Mouse (Mus musculus) CD8-positive naive resting alpha-beta T cell, adult 2 months (primary cell): Measurements from ENCODE around the gene Pfkfb4.
A peak's percentile ranks its signal among the peaks of the same experiment; 100 is the strongest.

Experiments
- DNase-seq, 2 experiments: peaks; one replicate each; pipeline ENCODE4 v3.0.0; 2022; ENCODE audit warnings: low read depth in 2 of 2, low spot score in 2 of 2

Pfkfb4 gene

DNA sequence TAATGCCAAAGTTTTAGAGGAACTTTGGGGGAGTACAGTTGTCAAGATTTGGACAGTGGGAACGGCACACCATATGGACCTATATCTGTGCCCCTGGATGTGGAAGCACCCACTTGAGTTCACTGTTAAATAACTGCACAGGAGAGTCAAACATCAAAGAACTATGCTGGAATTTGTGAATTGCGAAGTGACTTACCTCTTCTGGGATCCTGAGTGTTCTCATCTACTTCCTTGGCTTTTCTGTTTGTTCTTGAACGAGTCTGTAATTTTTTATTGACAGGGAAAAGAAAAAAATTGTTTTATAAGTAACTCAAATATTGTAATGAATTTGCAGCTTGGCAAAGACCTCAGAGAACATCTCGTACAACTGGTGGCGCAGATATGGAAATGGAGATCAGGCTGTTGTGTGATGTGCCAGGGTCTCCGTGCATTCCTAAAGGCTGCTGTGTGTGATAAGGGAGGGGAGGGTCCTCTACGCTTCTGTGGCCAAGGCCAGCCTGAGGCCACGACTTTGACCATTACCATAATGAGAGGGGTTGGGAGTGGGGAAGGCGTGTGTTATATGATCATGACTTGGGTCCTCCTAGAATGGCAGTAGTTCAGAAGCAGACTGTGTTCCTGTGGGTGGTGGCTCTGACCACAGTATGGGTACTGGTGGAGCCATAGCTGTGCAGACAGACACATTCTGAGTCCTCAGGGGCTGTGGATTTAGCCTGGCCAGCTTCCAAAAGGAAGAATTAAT is 1.2 kb downstream of the Pfkfb4 start:
- DNase-seq: no peak

DNA sequence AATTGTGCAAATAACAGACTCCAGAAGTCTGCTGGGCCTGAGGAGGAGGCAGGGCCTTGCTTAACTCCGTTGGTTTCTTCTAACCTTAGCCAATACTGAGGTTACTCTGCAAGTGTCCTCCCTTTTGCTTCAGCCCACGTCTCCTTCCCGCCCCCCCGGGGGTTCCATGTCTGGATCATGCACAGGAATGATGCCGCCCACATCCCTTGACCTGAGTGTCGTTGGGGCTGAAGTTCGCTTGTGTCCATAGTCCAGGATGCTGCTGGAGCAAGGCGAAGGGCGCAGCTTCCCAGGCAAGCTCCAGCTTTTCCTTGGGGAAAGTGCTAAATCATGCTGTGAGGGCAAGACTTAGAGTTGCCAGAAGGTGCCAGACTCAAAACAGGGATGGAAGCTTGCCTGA is 4.8 kb downstream of the Pfkfb4 start:
- DNase-seq: no peak

DNA sequence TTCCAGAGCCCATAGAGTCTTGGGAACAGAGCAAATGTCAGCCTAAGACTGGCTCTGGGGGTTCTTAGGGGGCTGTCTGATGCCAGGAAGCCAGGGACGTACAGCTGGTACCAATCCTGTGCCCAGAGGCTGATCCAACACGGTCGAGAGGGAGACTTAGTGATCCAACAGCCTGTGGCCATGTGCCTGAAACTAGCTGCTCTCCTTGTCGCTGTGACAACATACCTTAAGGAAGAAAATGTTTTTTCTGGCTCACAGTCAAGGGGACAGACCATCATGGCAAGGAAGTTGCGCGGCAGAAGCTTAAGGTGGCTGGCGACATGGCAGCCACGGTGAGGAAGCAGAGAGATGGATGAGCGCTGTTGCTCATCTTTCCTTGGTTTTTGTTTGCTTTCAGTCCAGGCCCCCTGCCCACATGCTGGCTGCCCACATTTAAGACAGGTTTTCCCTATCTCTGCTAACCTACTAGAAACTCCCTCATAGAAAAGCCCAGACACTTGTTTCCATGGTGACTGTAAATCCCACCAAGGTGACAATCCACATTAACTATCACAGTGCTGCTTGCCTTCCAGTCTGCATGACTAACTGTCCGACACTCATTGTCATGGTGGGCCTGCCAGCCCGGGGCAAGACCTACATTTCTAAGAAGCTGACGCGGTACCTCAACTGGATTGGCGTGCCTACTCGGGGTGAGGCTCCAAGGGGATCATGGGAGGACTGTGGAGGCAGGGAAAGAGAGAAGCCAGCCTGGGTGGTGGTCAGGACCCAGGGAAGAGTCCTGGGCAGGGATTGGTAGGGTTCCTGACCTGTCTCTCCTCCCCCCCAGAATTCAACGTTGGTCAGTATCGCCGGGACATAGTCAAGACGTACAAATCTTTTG is 6.9 kb downstream of the Pfkfb4 start:
- no peak for DNase-seq

- no peak for DNase-seq
These were observed 7.6 kb downstream of the Pfkfb4 start for GRCm38 (mm10) chr9:108999167-108999526.

- DNase-seq: peak; percentile 47 to 63
These were observed 9.1 kb downstream of the Pfkfb4 start for GRCm38 (mm10) chr9:109000726-109001125.

- DNase-seq: peak; percentile 58 to 70
These were observed 11.6 kb downstream of the Pfkfb4 start for GRCm38 (mm10) chr9:109003201-109003600.

GRCm38 (mm10) chr9:109007025-109007780 is 15.6 kb downstream of the Pfkfb4 start:
- no peak for DNase-seq

- DNase-seq: no peak
These were observed 16.5 kb downstream of the Pfkfb4 start for GRCm38 (mm10) chr9:109008081-109008480.

GRCm38 (mm10) chr9:109008994-109009635 is 17.5 kb downstream of the Pfkfb4 start:
- no peak for DNase-seq

GRCm38 (mm10) chr9:109009636-109010315 is 18.2 kb downstream of the Pfkfb4 start:
- DNase-seq: no peak

DNA sequence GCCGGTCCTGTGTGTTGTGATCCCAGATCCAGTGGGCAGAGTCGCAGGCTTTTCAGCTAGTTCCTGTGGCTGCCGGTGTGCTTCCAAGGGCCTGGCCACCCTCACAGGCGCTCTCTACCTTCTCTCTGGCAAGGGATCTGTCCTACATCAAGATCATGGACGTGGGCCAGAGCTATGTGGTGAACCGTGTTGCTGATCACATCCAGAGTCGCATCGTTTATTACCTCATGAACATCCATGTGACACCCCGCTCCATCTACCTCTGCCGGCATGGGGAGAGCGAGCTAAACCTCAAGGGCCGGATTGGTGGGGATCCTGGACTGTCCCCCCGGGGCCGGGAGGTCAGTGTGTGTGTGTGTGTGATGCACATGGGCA is 18.7 kb downstream of the Pfkfb4 start:
- no peak for DNase-seq

- no peak for DNase-seq
These were observed 23.8 kb downstream of the Pfkfb4 start for GRCm38 (mm10) chr9:109015397-109015796.

- DNase-seq: no peak
These were observed 25.5 kb downstream of the Pfkfb4 start for GRCm38 (mm10) chr9:109016973-109017604.

DNA sequence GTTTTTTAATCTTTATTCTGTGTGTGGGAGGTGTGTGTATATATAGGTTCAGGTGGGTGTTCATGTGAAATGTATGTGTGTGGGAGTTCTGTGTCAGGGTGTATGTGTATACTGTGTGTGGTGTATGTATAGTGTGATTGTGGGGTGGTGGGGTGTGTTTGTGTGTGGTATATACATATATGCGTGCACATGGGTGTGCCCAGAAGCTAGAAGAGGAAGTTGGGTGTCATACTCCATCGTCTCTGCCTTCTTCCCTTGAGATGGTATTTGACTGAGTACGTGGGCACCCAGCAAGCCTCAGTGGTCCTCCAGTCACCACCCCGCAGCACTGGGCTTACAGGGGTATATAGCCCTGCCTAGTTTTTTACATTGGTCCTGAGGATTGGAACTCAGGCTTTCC is 29.9 kb downstream of the Pfkfb4 start:
- no peak for DNase-seq

GRCm38 (mm10) chr9:109022866-109023685 is 31.5 kb downstream of the Pfkfb4 start:
- DNase-seq: no peak

- DNase-seq: no peak
These were observed 35.9 kb downstream of the Pfkfb4 start for GRCm38 (mm10) chr9:109027521-109027920.

GRCm38 (mm10) chr9:109028421-109028820 is 36.8 kb downstream of the Pfkfb4 start:
- no peak for DNase-seq

- no peak for DNase-seq
These were observed 37.3 kb downstream of the Pfkfb4 start for GRCm38 (mm10) chr9:109028919-109029318.

DNA sequence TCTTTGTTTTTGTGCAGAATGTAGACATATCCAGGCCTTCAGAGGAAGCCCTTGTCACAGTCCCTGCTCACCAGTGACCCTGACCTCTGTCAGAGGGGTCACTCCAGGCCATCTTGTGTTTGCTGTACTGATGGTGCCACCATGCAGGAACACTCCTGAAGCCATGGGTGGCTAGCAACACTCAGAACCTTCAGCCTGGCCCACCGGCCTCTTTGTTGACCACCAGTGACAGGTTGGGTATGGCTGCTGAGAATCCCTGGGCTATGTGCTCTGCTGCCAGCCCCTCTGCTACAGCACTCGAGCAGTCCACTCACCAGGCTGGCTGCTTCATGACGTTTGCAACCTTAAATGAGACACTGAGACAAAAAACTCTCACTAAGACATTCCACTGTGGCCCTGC is 38.7 kb downstream of the Pfkfb4 start:
- DNase-seq: no peak
